Mouse (Mus musculus): ENCODE results near the gene Vasp. TPM values are rescaled to one million over a fixed set of nuclear protein-coding genes. Genes with fewer than 3 reads are reported as not detected.

Vasp gene
- total RNA-seq, 1 experiment from 2014 or later, result 230 TPM

GRCm38 (mm10) chr7:19222189-19222588 lies 49.4 kb downstream of the Vasp start:
- no peak for ATAC-seq (replicated peaks; ENCODE audit: insufficient number of reproducible peaks, low FRiP score, low TSS enrichment, poor library complexity, severe bottlenecking)

- no peak for ATAC-seq (replicated peaks; ENCODE audit: insufficient number of reproducible peaks, low FRiP score, low TSS enrichment, poor library complexity, severe bottlenecking)
Measured at GRCm38 (mm10) chr7:19220061-19220460, 51.6 kb downstream of the Vasp start.

GRCm38 (mm10) chr7:19217944-19218343 lies 53.7 kb downstream of the Vasp start:
- ATAC-seq (replicated peaks; ENCODE audit: insufficient number of reproducible peaks, low FRiP score, low TSS enrichment, poor library complexity, severe bottlenecking), result no peak

GRCm38 (mm10) chr7:19217492-19217891 lies 54.1 kb downstream of the Vasp start:
- no peak for ATAC-seq (replicated peaks; ENCODE audit: insufficient number of reproducible peaks, low FRiP score, low TSS enrichment, poor library complexity, severe bottlenecking)

GRCm38 (mm10) chr7:19214940-19215339 lies 56.7 kb downstream of the Vasp start:
- no peak for ATAC-seq (replicated peaks; ENCODE audit: insufficient number of reproducible peaks, low FRiP score, low TSS enrichment, poor library complexity, severe bottlenecking)

GRCm38 (mm10) chr7:19214369-19214768 lies 57.2 kb downstream of the Vasp start:
- no peak for ATAC-seq (replicated peaks; ENCODE audit: insufficient number of reproducible peaks, low FRiP score, low TSS enrichment, poor library complexity, severe bottlenecking)

- ATAC-seq (replicated peaks; ENCODE audit: insufficient number of reproducible peaks, low FRiP score, low TSS enrichment, poor library complexity, severe bottlenecking), result no peak
Measured at GRCm38 (mm10) chr7:19213385-19213784, 58.2 kb downstream of the Vasp start.

GRCm38 (mm10) chr7:19211996-19212755 lies 59.4 kb downstream of the Vasp start, which contains the start of gene Gpr4:
TSS of gene Gpr4 (plus strand) at chr7:19212538.
- ATAC-seq (replicated peaks; ENCODE audit: insufficient number of reproducible peaks, low FRiP score, low TSS enrichment, poor library complexity, severe bottlenecking), result no peak

GRCm38 (mm10) chr7:19211041-19211675 lies 60.5 kb downstream of the Vasp start:
- ATAC-seq (replicated peaks; ENCODE audit: insufficient number of reproducible peaks, low FRiP score, low TSS enrichment, poor library complexity, severe bottlenecking), result no peak

- ATAC-seq (replicated peaks; ENCODE audit: insufficient number of reproducible peaks, low FRiP score, low TSS enrichment, poor library complexity, severe bottlenecking), result no peak
Measured at GRCm38 (mm10) chr7:19210010-19210409, 61.6 kb downstream of the Vasp start.

- ATAC-seq (replicated peaks; ENCODE audit: insufficient number of reproducible peaks, low FRiP score, low TSS enrichment, poor library complexity, severe bottlenecking), result no peak
Measured at GRCm38 (mm10) chr7:19209494-19209893, 62.1 kb downstream of the Vasp start.

GRCm38 (mm10) chr7:19208944-19209472 lies 62.6 kb downstream of the Vasp start:
- ATAC-seq (replicated peaks; ENCODE audit: insufficient number of reproducible peaks, low FRiP score, low TSS enrichment, poor library complexity, severe bottlenecking), result no peak

GRCm38 (mm10) chr7:19208201-19208910 lies 63.3 kb downstream of the Vasp start:
- no peak for ATAC-seq (replicated peaks; ENCODE audit: insufficient number of reproducible peaks, low FRiP score, low TSS enrichment, poor library complexity, severe bottlenecking)

Other genes with a start within 250 kb of the Vasp start
- not detected in 3 replicates for gene Foxa3, start 248.3 kb downstream of the Vasp start, total RNA-seq (2017)
- gene Sympk, start 247.4 kb downstream of the Vasp start, total RNA-seq (2017), result 23.9 to 51.1 TPM (median 38.5 TPM) in 3 replicates
- not detected in 3 replicates for gene Rsph6a, start 217.1 kb downstream of the Vasp start, total RNA-seq (2017)
- 0.39 to 3.2 TPM (median 0.43 TPM) in 3 replicates for gene Dmwd, start 195.6 kb downstream of the Vasp start, total RNA-seq (2017)
- gene Dmpk, start 188.0 kb downstream of the Vasp start, total RNA-seq (2017), result 0.97 to 1.5 TPM in 2 of 3 replicates, not detected in the other
- gene Six5, start 177.2 kb downstream of the Vasp start, total RNA-seq (2017), result not detected in 3 replicates
- not detected in 3 replicates for gene Gm4969, start 153.4 kb downstream of the Vasp start, total RNA-seq (2017)
- 6.7 to 11.5 TPM (median 7.1 TPM) in 3 replicates for gene Fbxo46, start 152.0 kb downstream of the Vasp start, total RNA-seq (2017)
- gene Qpctl, start 122.5 kb downstream of the Vasp start, total RNA-seq (2017), result 2.4 to 4.9 TPM (median 3.9 TPM) in 3 replicates
- 27.7 to 42.9 TPM (median 30.8 TPM) in 3 replicates for gene Snrpd2, start 122.1 kb downstream of the Vasp start, total RNA-seq (2017)
- gene Gipr, start 105.7 kb downstream of the Vasp start, total RNA-seq (2017), result not detected in 3 replicates
- 9.4 to 12.2 TPM (median 9.9 TPM) in 3 replicates for gene Eml2, start 95.4 kb downstream of the Vasp start, total RNA-seq (2017)
- gene Gpr4, start 59.3 kb downstream of the Vasp start, total RNA-seq (2017), result 0.19 to 0.32 TPM in 2 of 3 replicates, not detected in the other
- 11.5 to 32.0 TPM (median 14.7 TPM) in 3 replicates for gene Opa3, start 43.5 kb downstream of the Vasp start, total RNA-seq (2017)
- 1.9 TPM in 1 of 3 replicates, not detected in the others for gene Ppm1n, start 8.2 kb upstream of the Vasp start, total RNA-seq (2017)
- gene Rtn2, start 10.8 kb upstream of the Vasp start, total RNA-seq (2017), result not detected in 3 replicates
- 30.9 to 43.8 TPM (median 36.9 TPM) in 3 replicates for gene Fosb, start 38.2 kb upstream of the Vasp start, total RNA-seq (2017)
- 15.0 to 19.8 TPM (median 18.0 TPM) in 3 replicates for gene Ercc1, start 73.0 kb upstream of the Vasp start, total RNA-seq (2017)
- 6.9 to 8.9 TPM (median 7.2 TPM) in 3 replicates for gene Cd3eap, start 87.7 kb upstream of the Vasp start, total RNA-seq (2017)
- gene Ppp1r13l, start 87.9 kb upstream of the Vasp start, total RNA-seq (2017), result not detected in 3 replicates
- gene Ercc2, start 110.2 kb upstream of the Vasp start, total RNA-seq (2017), result 21.0 to 32.4 TPM (median 25.4 TPM) in 3 replicates
- gene Klc3, start 132.3 kb upstream of the Vasp start, total RNA-seq (2017), result 1.6 TPM in 2 of 3 replicates, not detected in the other
- not detected in 3 replicates for gene Ckm, start 133.0 kb upstream of the Vasp start, total RNA-seq (2017)
- 9.0 to 21.1 TPM (median 9.6 TPM) in 3 replicates for gene Mark4, start 187.0 kb upstream of the Vasp start, total RNA-seq (2017)
- 0.11 to 1.4 TPM (median 0.49 TPM) in 3 replicates for gene Exoc3l2, start 191.5 kb upstream of the Vasp start, total RNA-seq (2017)
- 3.5 to 4.4 TPM (median 4.0 TPM) in 3 replicates for gene Bloc1s3, start 236.6 kb upstream of the Vasp start, total RNA-seq (2017)
- gene Trappc6a, start 236.6 kb upstream of the Vasp start, total RNA-seq (2017), result 19.9 to 35.2 TPM (median 23.4 TPM) in 3 replicates
- not detected in 3 replicates for gene Nkpd1, start 246.0 kb upstream of the Vasp start, total RNA-seq (2017)

All from monocyte, adult 5-6 weeks (primary cell).